Mouse (Mus musculus): ENCODE data around the gene Ndufa11. TPM values are rescaled to one million over a fixed set of nuclear protein-coding genes. Genes with fewer than 3 reads are reported as not detected.
A peak's percentile ranks its signal among the peaks of the same experiment; 100 is the strongest.

Gene Ndufa11
- polyA plus RNA-seq, 1 experiment from 2014 or later: 1,119 TPM

DNA sequence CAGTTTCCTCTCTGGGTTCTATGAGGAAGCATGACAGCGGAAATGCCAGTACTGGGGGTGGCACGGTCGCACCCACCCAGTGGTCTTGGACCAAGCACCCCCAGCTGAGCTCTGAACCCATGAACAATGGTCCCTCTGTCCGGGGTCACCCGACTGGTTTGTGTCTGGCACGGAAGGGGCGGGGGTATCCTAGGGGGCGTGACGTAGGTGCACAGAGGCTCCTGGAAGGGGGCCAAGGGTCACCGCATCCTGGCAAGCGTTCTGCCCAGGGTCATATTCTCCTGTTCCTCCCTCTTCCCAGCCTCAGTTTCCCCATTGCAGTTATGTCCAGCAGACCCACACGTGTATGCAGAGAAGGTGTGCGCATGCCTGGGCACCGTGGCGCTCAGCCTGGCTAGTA is 35.9 kb downstream of the Ndufa11 start:
- no peak for ATAC-seq (ENCODE audit: insufficient number of reproducible peaks, insufficient read depth, low FRiP score, low read depth)
- Histone ChIP-seq H3K4me1 (ENCODE audit: control insufficient read depth in 2 of 2, insufficient read depth in 2 of 2, low read length in 2 of 2) (peaks cover 3 to 10% of the 10 kb centered on the region in 2 experiments; a peak in 3 of 4 replicates), H3K36me3 (ENCODE audit: control insufficient read depth, insufficient read depth, low read length) (no peaks in the 10 kb centered on the region), H3K27me3 (ENCODE audit: control insufficient read depth, insufficient read depth, low read length) (peaks cover 78% of the 10 kb centered on the region), H3K9me3 (ENCODE audit: control insufficient read depth, low read length) (0 out of 2 replicates have a peak, but pooled peaks cover 2% of the 10 kb centered on the region), H3K9ac (ENCODE audit: low read length) (no peak overlapping the region), H3K27ac (replicated peaks in 1 of 2; ENCODE audit: control insufficient read depth in 1 of 2, insufficient read depth in 1 of 2, low read depth in 2 of 2, low read length in 2 of 2) (no peak overlapping the region), H3K4me2 (ENCODE audit: low read length) (no peak overlapping the region), H3K4me3 (ENCODE audit: control insufficient read depth in 1 of 2, insufficient read depth in 1 of 2, low read depth in 1 of 2, low read length in 2 of 2) (no peak overlapping the region)
- 28% methylated on average over 15 of the region's 15 CpGs for WGBS

DNA sequence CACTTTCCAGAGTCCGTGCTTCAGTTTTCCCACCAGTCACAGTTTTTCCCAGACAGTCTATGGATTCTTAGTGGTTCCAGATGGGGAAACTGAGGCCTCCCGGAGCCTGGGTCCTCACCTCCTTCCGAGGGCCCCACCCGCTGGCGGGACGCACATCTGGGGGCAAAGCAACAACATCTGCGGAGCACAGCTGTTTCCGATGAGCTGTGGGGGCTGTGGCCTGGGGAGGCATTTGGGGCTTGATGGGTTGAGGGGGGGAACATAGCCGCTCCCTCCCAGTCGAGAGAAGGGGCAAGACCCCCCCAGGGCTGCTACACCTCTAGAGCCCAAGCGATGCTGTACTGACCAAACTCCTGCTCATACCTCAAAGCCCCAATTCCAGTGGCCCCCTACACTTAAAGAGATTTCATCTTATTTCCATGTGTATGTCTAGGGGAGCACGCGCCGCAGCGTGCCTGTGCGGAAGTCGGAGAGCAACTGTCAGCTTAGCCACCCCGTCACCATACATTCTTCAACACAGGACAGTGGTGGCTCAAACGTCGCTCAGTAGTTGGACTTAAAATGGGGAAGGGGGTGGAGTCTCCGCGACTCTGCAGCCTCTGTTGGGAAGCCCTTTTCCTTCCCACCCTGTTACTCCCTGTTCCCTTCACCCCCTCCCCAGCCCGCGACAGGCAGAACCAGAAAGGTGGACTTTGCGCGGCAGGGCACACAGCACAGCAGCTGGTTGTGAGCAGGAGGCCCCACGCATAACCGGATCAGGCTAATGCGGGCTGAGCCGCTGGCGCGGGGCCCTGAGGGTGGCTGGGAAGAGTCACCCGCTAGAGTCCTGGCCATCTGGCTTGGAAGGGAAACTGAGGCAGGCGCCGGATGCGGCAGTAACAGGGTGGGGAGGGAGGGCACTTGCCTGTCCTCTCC is 37.0 kb downstream of the Ndufa11 start:
- Histone ChIP-seq H3K4me2 (ENCODE audit: low read length) (0 out of 2 replicates have a peak overlapping the region, but pooled peaks have one; percentile 4), H3K4me1 (ENCODE audit: control insufficient read depth in 2 of 2, insufficient read depth in 2 of 2, low read length in 2 of 2) (peaks cover 3 to 10% of the 10 kb centered on the region in 2 experiments; a peak in 3 of 4 replicates), H3K36me3 (ENCODE audit: control insufficient read depth, insufficient read depth, low read length) (no peaks in the 10 kb centered on the region), H3K27me3 (ENCODE audit: control insufficient read depth, insufficient read depth, low read length) (peaks cover 78% of the 10 kb centered on the region), H3K9me3 (ENCODE audit: control insufficient read depth, low read length) (0 out of 2 replicates have a peak, but pooled peaks cover 2% of the 10 kb centered on the region), H3K4me3 (ENCODE audit: control insufficient read depth in 1 of 2, insufficient read depth in 1 of 2, low read depth in 1 of 2, low read length in 2 of 2) (peak overlapping the region in 1 of 2 experiments; percentile 4; a peak in 1 of 4 replicates), H3K9ac (ENCODE audit: low read length) (no peak overlapping the region), H3K27ac (replicated peaks in 1 of 2; ENCODE audit: control insufficient read depth in 1 of 2, insufficient read depth in 1 of 2, low read depth in 2 of 2, low read length in 2 of 2) (no peak overlapping the region)
- ATAC-seq (ENCODE audit: insufficient number of reproducible peaks, insufficient read depth, low FRiP score, low read depth): no peak
- WGBS: 12% methylated on average over 36 of the region's 36 CpGs

DNA sequence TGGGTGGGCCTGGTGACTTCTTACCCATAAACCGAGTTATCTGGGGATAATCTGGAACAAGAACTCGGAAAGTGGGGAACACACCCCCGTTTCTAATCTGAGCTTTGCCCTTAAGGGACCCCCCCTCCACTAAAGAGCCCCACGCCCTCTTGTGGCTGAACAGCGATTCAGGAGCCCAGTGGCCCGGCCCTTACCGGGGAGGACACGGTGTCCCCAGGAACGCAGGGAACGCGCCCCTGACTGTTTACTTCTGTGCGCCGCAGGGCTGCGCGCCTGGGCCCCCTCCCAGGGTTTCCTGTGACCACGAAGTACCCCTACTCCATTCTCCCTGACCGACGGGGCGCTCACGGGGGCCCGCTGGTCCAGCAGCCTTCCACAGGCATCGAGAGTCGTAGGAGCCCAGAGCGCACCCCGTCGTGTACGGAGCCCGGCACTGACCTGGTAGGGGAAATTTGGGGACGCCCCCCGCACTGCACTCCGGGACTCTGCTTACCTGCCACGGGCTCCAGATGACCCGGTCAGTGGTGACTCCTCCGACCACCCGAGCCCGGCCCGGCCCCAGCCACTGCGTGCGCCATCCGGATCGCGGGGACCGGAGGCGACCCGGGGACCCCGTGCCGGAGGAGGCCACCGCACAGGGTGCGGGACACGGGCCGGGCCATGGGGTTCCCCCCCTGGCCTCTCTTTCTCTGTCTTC is 39.3 kb downstream of the Ndufa11 start:
- no peaks in the 10 kb centered on the region for H3K9me3 ChIP-seq (ENCODE audit: control insufficient read depth, low read length)
- WGBS: 1% methylated on average over 51 of the region's 51 CpGs
- no peaks in the 10 kb centered on the region for H3K36me3 ChIP-seq (ENCODE audit: control insufficient read depth, insufficient read depth, low read length)
- H3K9ac ChIP-seq (ENCODE audit: low read length): peak overlapping the region; percentile 70
- H3K27me3 ChIP-seq (ENCODE audit: control insufficient read depth, insufficient read depth, low read length): peaks cover 66% of the 10 kb centered on the region
- 0 out of 2 replicates have a peak, but pooled peaks have one; percentile 3 for ATAC-seq (ENCODE audit: insufficient number of reproducible peaks, insufficient read depth, low FRiP score, low read depth)
- H3K4me1 ChIP-seq (ENCODE audit: control insufficient read depth in 2 of 2, insufficient read depth in 2 of 2, low read length in 2 of 2): peaks cover 5 to 14% of the 10 kb centered on the region in 2 experiments; a peak in 3 of 4 replicates
- H3K4me2 ChIP-seq (ENCODE audit: low read length): peak overlapping the region; percentile 92
- H3K4me3 ChIP-seq (ENCODE audit: control insufficient read depth in 1 of 2, insufficient read depth in 1 of 2, low read depth in 1 of 2, low read length in 2 of 2): peak overlapping the region; percentile 45 to 50
- no peak overlapping the region for H3K27ac ChIP-seq (replicated peaks in 1 of 2; ENCODE audit: control insufficient read depth in 1 of 2, insufficient read depth in 1 of 2, low read depth in 2 of 2, low read length in 2 of 2)

- WGBS: 2% methylated on average over 43 of the region's 48 CpGs
- Histone ChIP-seq H3K36me3 (ENCODE audit: control insufficient read depth, insufficient read depth, low read length) (no peaks in the 10 kb centered on the region), H3K27me3 (ENCODE audit: control insufficient read depth, insufficient read depth, low read length) (peaks cover 59% of the 10 kb centered on the region), H3K4me1 (ENCODE audit: control insufficient read depth in 2 of 2, insufficient read depth in 2 of 2, low read length in 2 of 2) (peaks cover 6 to 19% of the 10 kb centered on the region in 2 experiments; a peak in 3 of 4 replicates), H3K4me2 (ENCODE audit: low read length) (peak within 1 kb of the TSS; percentile 92), H3K27ac (replicated peaks in 1 of 2; ENCODE audit: control insufficient read depth in 1 of 2, insufficient read depth in 1 of 2, low read depth in 2 of 2, low read length in 2 of 2) (no peak within 1 kb of the TSS), H3K9ac (ENCODE audit: low read length) (peak within 1 kb of the TSS; percentile 70), H3K9me3 (ENCODE audit: control insufficient read depth, low read length) (no peaks in the 10 kb centered on the region), H3K4me3 (ENCODE audit: control insufficient read depth in 1 of 2, insufficient read depth in 1 of 2, low read depth in 1 of 2, low read length in 2 of 2) (peak within 1 kb of the TSS; percentile 45 to 50)
- peak; percentile 52 for ATAC-seq (ENCODE audit: insufficient number of reproducible peaks, insufficient read depth, low FRiP score, low read depth)
Observed at GRCm38 (mm10) chr17:56757416-56758123, 40.0 kb downstream of the Ndufa11 start, which contains the start of gene Nrtn. Nrtn (minus strand) TSS chr17:56757530.

DNA sequence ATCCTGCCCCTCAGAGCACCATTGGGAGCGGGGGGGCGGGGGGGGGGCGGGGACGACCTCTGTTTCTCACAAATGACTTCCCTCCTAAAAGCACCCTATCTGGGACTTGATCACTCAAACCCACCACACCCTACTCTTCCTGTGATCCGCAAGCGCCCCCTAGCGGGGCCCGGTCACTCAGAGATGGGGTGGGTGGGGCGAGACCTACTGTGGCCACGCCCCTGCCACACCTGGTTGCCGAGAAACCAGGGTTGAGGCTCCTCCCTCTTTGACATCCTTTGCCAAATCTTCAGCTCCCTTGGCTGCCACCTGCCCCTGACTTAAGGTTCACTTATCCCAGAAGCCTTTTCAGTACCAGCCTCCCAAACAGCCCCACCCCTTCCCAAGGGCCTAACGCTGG is 40.6 kb downstream of the Ndufa11 start:
- H3K9ac ChIP-seq (ENCODE audit: low read length): no peak overlapping the region
- no peak overlapping the region for H3K4me3 ChIP-seq (ENCODE audit: control insufficient read depth in 1 of 2, insufficient read depth in 1 of 2, low read depth in 1 of 2, low read length in 2 of 2)
- peaks cover 53% of the 10 kb centered on the region for H3K27me3 ChIP-seq (ENCODE audit: control insufficient read depth, insufficient read depth, low read length)
- no peaks in the 10 kb centered on the region for H3K9me3 ChIP-seq (ENCODE audit: control insufficient read depth, low read length)
- no peaks in the 10 kb centered on the region for H3K36me3 ChIP-seq (ENCODE audit: control insufficient read depth, insufficient read depth, low read length)
- H3K4me1 ChIP-seq (ENCODE audit: control insufficient read depth in 2 of 2, insufficient read depth in 2 of 2, low read length in 2 of 2): peaks cover 12 to 25% of the 10 kb centered on the region in 2 experiments; a peak in 3 of 4 replicates
- WGBS: 6% methylated on average over 12 of the region's 12 CpGs
- H3K4me2 ChIP-seq (ENCODE audit: low read length): peak overlapping the region; percentile 92
- ATAC-seq (ENCODE audit: insufficient number of reproducible peaks, insufficient read depth, low FRiP score, low read depth): 0 out of 2 replicates have a peak, but pooled peaks have one; percentile 7
- H3K27ac ChIP-seq (replicated peaks in 1 of 2; ENCODE audit: control insufficient read depth in 1 of 2, insufficient read depth in 1 of 2, low read depth in 2 of 2, low read length in 2 of 2): no peak overlapping the region

DNA sequence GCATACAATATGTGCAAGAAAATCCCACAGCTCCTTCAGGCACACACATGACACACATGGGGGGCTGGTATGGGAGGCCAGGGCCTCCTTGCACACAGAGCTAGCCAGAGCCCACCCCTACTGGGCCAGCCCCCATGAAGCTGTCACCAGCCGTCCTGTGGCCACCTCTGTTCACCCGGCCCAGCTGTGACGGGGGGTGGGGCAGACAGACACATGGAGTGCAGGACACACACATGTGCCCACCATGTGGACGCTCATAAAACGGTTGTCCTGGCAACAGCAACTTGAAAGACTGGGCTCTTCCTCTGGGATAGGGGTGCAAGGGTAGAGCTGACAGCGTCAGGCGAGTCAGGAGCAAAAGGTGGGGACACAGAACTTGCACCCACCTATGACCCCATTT is 41.7 kb downstream of the Ndufa11 start:
- Histone ChIP-seq H3K4me3 (ENCODE audit: control insufficient read depth in 1 of 2, insufficient read depth in 1 of 2, low read depth in 1 of 2, low read length in 2 of 2) (no peak overlapping the region), H3K9ac (ENCODE audit: low read length) (no peak overlapping the region), H3K4me1 (ENCODE audit: control insufficient read depth in 2 of 2, insufficient read depth in 2 of 2, low read length in 2 of 2) (peaks cover 15 to 30% of the 10 kb centered on the region in 2 experiments), H3K4me2 (ENCODE audit: low read length) (no peak overlapping the region), H3K36me3 (ENCODE audit: control insufficient read depth, insufficient read depth, low read length) (no peaks in the 10 kb centered on the region), H3K27ac (replicated peaks in 1 of 2; ENCODE audit: control insufficient read depth in 1 of 2, insufficient read depth in 1 of 2, low read depth in 2 of 2, low read length in 2 of 2) (no peak overlapping the region), H3K27me3 (ENCODE audit: control insufficient read depth, insufficient read depth, low read length) (peaks cover 42% of the 10 kb centered on the region), H3K9me3 (ENCODE audit: control insufficient read depth, low read length) (no peaks in the 10 kb centered on the region)
- ATAC-seq (ENCODE audit: insufficient number of reproducible peaks, insufficient read depth, low FRiP score, low read depth): no peak
- WGBS: 52% methylated on average over 7 of the region's 7 CpGs

DNA sequence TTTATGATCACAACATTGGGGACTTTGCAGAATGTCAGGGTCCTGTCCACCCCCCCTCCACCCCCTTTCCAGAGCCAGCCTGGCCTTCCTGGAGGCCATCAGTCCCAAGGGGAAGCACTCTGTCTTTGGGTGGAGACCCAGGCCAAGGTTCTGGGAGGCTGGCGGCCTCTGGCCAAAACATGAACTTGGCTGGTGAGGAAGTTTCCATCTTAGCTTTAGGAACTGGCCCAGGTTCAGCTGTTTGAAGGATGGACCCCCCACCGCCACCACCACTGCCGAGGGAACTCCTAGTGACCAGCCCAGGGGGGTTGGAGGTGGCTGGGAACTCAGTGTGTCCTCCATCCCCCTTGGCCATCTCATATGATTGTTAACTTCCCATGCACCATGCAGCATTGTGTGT is 43.5 kb downstream of the Ndufa11 start:
- Histone ChIP-seq H3K4me2 (ENCODE audit: low read length) (no peak overlapping the region), H3K27me3 (ENCODE audit: control insufficient read depth, insufficient read depth, low read length) (peaks cover 24% of the 10 kb centered on the region), H3K4me3 (ENCODE audit: control insufficient read depth in 1 of 2, insufficient read depth in 1 of 2, low read depth in 1 of 2, low read length in 2 of 2) (no peak overlapping the region), H3K4me1 (ENCODE audit: control insufficient read depth in 2 of 2, insufficient read depth in 2 of 2, low read length in 2 of 2) (peaks cover 20 to 36% of the 10 kb centered on the region in 2 experiments), H3K9me3 (ENCODE audit: control insufficient read depth, low read length) (no peaks in the 10 kb centered on the region), H3K36me3 (ENCODE audit: control insufficient read depth, insufficient read depth, low read length) (no peaks in the 10 kb centered on the region), H3K9ac (ENCODE audit: low read length) (peak overlapping the region; percentile 67; the same call in 1 of the 2 replicates), H3K27ac (replicated peaks in 1 of 2; ENCODE audit: control insufficient read depth in 1 of 2, insufficient read depth in 1 of 2, low read depth in 2 of 2, low read length in 2 of 2) (no peak overlapping the region)
- 56% methylated on average over 3 of the region's 3 CpGs for WGBS
- ATAC-seq (ENCODE audit: insufficient number of reproducible peaks, insufficient read depth, low FRiP score, low read depth): no peak

Data from heart, embryonic 14.5 days (tissue).